Mouse (Mus musculus): ENCODE data around the gene Metap1. TPM values are rescaled to one million over a fixed set of nuclear protein-coding genes. Genes with fewer than 3 reads are reported as not detected.
A peak's percentile ranks its signal among the peaks of the same experiment; 100 is the strongest.

Metap1 gene
- polyA plus RNA-seq (2015; fragmentation: Nextera tagmentation; extraction: Ambion mirVana): 46.6 and 48.2 TPM in 2 replicates

- Histone ChIP-seq H3K4me2 (ENCODE audit: low read depth, low read length) (peak within 1 kb of the TSS; percentile 83), H3K4me1 (replicated peaks; ENCODE audit: control insufficient read depth, insufficient read depth, low read length) (peaks cover 14% of the 10 kb centered on the region), H3K27ac (ENCODE audit: low read length) (peak within 1 kb of the TSS; percentile 69), H3K27me3 (ENCODE audit: control insufficient read depth, insufficient read depth, low read depth, low read length) (no peaks in the 10 kb centered on the region), H3K9ac (ENCODE audit: low read length) (peak within 1 kb of the TSS; percentile 88), H3K4me3 (ENCODE audit: low read length) (peak within 1 kb of the TSS; percentile 89), H3K36me3 (ENCODE audit: control insufficient read depth, insufficient read depth, low read length) (peaks cover 10% of the 10 kb centered on the region; the same call in 1 of the 2 replicates), H3K9me3 (ENCODE audit: control insufficient read depth, low read length) (no peaks in the 10 kb centered on the region)
- WGBS: under 1% methylated on average over 40 of the region's 65 CpGs
- ATAC-seq (ENCODE audit: low read depth): peak; percentile 99
Observed at GRCm38 (mm10) chr3:138489327-138490033, at the start of gene Metap1. Gene Metap1, minus strand, starts transcription at chr3:138489515.

- no peak overlapping the region for H3K27ac ChIP-seq (ENCODE audit: low read length)
- H3K9me3 ChIP-seq (ENCODE audit: control insufficient read depth, low read length): no peaks in the 10 kb centered on the region
- H3K4me1 ChIP-seq (replicated peaks; ENCODE audit: control insufficient read depth, insufficient read depth, low read length): peaks cover 10% of the 10 kb centered on the region
- no peak for ATAC-seq (ENCODE audit: low read depth)
- H3K9ac ChIP-seq (ENCODE audit: low read length): no peak overlapping the region
- 80% methylated on average over 2 of the region's 2 CpGs for WGBS
- no peak overlapping the region for H3K4me2 ChIP-seq (ENCODE audit: low read depth, low read length)
- peaks cover 3% of the 10 kb centered on the region; the same call in 1 of the 2 replicates for H3K36me3 ChIP-seq (ENCODE audit: control insufficient read depth, insufficient read depth, low read length)
- no peak overlapping the region for H3K4me3 ChIP-seq (ENCODE audit: low read length)
- no peaks in the 10 kb centered on the region for H3K27me3 ChIP-seq (ENCODE audit: control insufficient read depth, insufficient read depth, low read depth, low read length)
Observed at GRCm38 (mm10) chr3:138536031-138536430, 46.7 kb upstream of the Metap1 start.

- H3K9ac ChIP-seq (ENCODE audit: low read length): no peak overlapping the region
- ATAC-seq (ENCODE audit: low read depth): no peak
- no peak overlapping the region for H3K4me3 ChIP-seq (ENCODE audit: low read length)
- H3K4me1 ChIP-seq (replicated peaks; ENCODE audit: control insufficient read depth, insufficient read depth, low read length): peaks cover 24% of the 10 kb centered on the region
- H3K9me3 ChIP-seq (ENCODE audit: control insufficient read depth, low read length): no peaks in the 10 kb centered on the region
- H3K4me2 ChIP-seq (ENCODE audit: low read depth, low read length): no peak overlapping the region
- H3K27ac ChIP-seq (ENCODE audit: low read length): no peak overlapping the region
- no peaks in the 10 kb centered on the region for H3K27me3 ChIP-seq (ENCODE audit: control insufficient read depth, insufficient read depth, low read depth, low read length)
- H3K36me3 ChIP-seq (ENCODE audit: control insufficient read depth, insufficient read depth, low read length): peaks cover 3% of the 10 kb centered on the region; the same call in 1 of the 2 replicates
- 43% methylated on average over 2 of the region's 2 CpGs for WGBS
Observed at GRCm38 (mm10) chr3:138532764-138533163, 43.4 kb upstream of the Metap1 start.

- H3K9me3 ChIP-seq (ENCODE audit: control insufficient read depth, low read length): no peaks in the 10 kb centered on the region
- H3K4me1 ChIP-seq (replicated peaks; ENCODE audit: control insufficient read depth, insufficient read depth, low read length): peaks cover 24% of the 10 kb centered on the region
- H3K4me2 ChIP-seq (ENCODE audit: low read depth, low read length): 0 out of 2 replicates have a peak overlapping the region, but pooled peaks have one; percentile 10
- no peak for ATAC-seq (ENCODE audit: low read depth)
- no peak overlapping the region for H3K9ac ChIP-seq (ENCODE audit: low read length)
- H3K36me3 ChIP-seq (ENCODE audit: control insufficient read depth, insufficient read depth, low read length): peaks cover 3% of the 10 kb centered on the region; the same call in 1 of the 2 replicates
- WGBS: 38% methylated on average over 12 of the region's 12 CpGs
- H3K27ac ChIP-seq (ENCODE audit: low read length): 0 out of 2 replicates have a peak overlapping the region, but pooled peaks have one; percentile 13
- no peak overlapping the region for H3K4me3 ChIP-seq (ENCODE audit: low read length)
- H3K27me3 ChIP-seq (ENCODE audit: control insufficient read depth, insufficient read depth, low read depth, low read length): no peaks in the 10 kb centered on the region
Observed at GRCm38 (mm10) chr3:138531479-138532181, 42.3 kb upstream of the Metap1 start.

GRCm38 (mm10) chr3:138530578-138531478 lies 41.5 kb upstream of the Metap1 start:
- H3K27ac ChIP-seq (ENCODE audit: low read length): 0 out of 2 replicates have a peak overlapping the region, but pooled peaks have one; percentile 13
- H3K4me1 ChIP-seq (replicated peaks; ENCODE audit: control insufficient read depth, insufficient read depth, low read length): peaks cover 26% of the 10 kb centered on the region
- no peak overlapping the region for H3K4me2 ChIP-seq (ENCODE audit: low read depth, low read length)
- H3K36me3 ChIP-seq (ENCODE audit: control insufficient read depth, insufficient read depth, low read length): no peaks in the 10 kb centered on the region
- H3K27me3 ChIP-seq (ENCODE audit: control insufficient read depth, insufficient read depth, low read depth, low read length): no peaks in the 10 kb centered on the region
- no peaks in the 10 kb centered on the region for H3K9me3 ChIP-seq (ENCODE audit: control insufficient read depth, low read length)
- no peak for ATAC-seq (ENCODE audit: low read depth)
- no peak overlapping the region for H3K9ac ChIP-seq (ENCODE audit: low read length)
- H3K4me3 ChIP-seq (ENCODE audit: low read length): no peak overlapping the region
- WGBS: 50% methylated on average over 8 of the region's 8 CpGs

GRCm38 (mm10) chr3:138528265-138528664 lies 39.0 kb upstream of the Metap1 start:
- peak overlapping the region; percentile 92 for H3K9ac ChIP-seq (ENCODE audit: low read length)
- H3K36me3 ChIP-seq (ENCODE audit: control insufficient read depth, insufficient read depth, low read length): no peaks in the 10 kb centered on the region
- no peak for ATAC-seq (ENCODE audit: low read depth)
- peaks cover 27% of the 10 kb centered on the region for H3K4me1 ChIP-seq (replicated peaks; ENCODE audit: control insufficient read depth, insufficient read depth, low read length)
- peak overlapping the region; percentile 90 for H3K4me2 ChIP-seq (ENCODE audit: low read depth, low read length)
- 2% methylated on average over 16 of the region's 16 CpGs for WGBS
- H3K27ac ChIP-seq (ENCODE audit: low read length): no peak overlapping the region
- H3K27me3 ChIP-seq (ENCODE audit: control insufficient read depth, insufficient read depth, low read depth, low read length): no peaks in the 10 kb centered on the region
- H3K9me3 ChIP-seq (ENCODE audit: control insufficient read depth, low read length): no peaks in the 10 kb centered on the region
- H3K4me3 ChIP-seq (ENCODE audit: low read length): peak overlapping the region; percentile 72

GRCm38 (mm10) chr3:138527667-138528231 lies 38.4 kb upstream of the Metap1 start:
- Histone ChIP-seq H3K9ac (ENCODE audit: low read length) (peak overlapping the region; percentile 92), H3K9me3 (ENCODE audit: control insufficient read depth, low read length) (no peaks in the 10 kb centered on the region), H3K4me2 (ENCODE audit: low read depth, low read length) (peak overlapping the region; percentile 90), H3K4me3 (ENCODE audit: low read length) (peak overlapping the region; percentile 72), H3K27me3 (ENCODE audit: control insufficient read depth, insufficient read depth, low read depth, low read length) (no peaks in the 10 kb centered on the region), H3K27ac (ENCODE audit: low read length) (peak overlapping the region; percentile 80), H3K36me3 (ENCODE audit: control insufficient read depth, insufficient read depth, low read length) (no peaks in the 10 kb centered on the region), H3K4me1 (replicated peaks; ENCODE audit: control insufficient read depth, insufficient read depth, low read length) (peaks cover 25% of the 10 kb centered on the region)
- 0% methylated on average over 36 of the region's 64 CpGs for WGBS
- peak; percentile 67 for ATAC-seq (ENCODE audit: low read depth)

GRCm38 (mm10) chr3:138526916-138527666 lies 37.8 kb upstream of the Metap1 start:
- H3K36me3 ChIP-seq (ENCODE audit: control insufficient read depth, insufficient read depth, low read length): no peaks in the 10 kb centered on the region
- peak; percentile 95 for ATAC-seq (ENCODE audit: low read depth)
- no peaks in the 10 kb centered on the region for H3K9me3 ChIP-seq (ENCODE audit: control insufficient read depth, low read length)
- H3K9ac ChIP-seq (ENCODE audit: low read length): peak overlapping the region; percentile 92
- peak overlapping the region; percentile 90 for H3K4me2 ChIP-seq (ENCODE audit: low read depth, low read length)
- H3K4me1 ChIP-seq (replicated peaks; ENCODE audit: control insufficient read depth, insufficient read depth, low read length): peaks cover 25% of the 10 kb centered on the region
- peak overlapping the region; percentile 91 for H3K27ac ChIP-seq (ENCODE audit: low read length)
- H3K4me3 ChIP-seq (ENCODE audit: low read length): peak overlapping the region; percentile 72
- under 1% methylated on average over 46 of the region's 85 CpGs for WGBS
- no peaks in the 10 kb centered on the region for H3K27me3 ChIP-seq (ENCODE audit: control insufficient read depth, insufficient read depth, low read depth, low read length)
